Mouse (Mus musculus) kidney, postnatal 0 days (tissue): Measurements from ENCODE around the gene Cutc. TPM values are rescaled to one million over a fixed set of nuclear protein-coding genes. Genes with fewer than 3 reads are reported as not detected.

ENCODE experiments used
- ATAC-seq: fragments of 200-750 bp; cut with Nextera tagmentation; replicated peaks from 2 replicates; pipeline ENCODE4 v1.8.0; 2017; ENCODE audit warnings: low read depth, moderate number of reproducible peaks, moderate TSS enrichment, moderate library complexity; ENCODE audit not compliant: low FRiP score
- DNase-seq: peaks from one replicate; pipeline ENCODE4 v3.0.0-alpha.2; 2016; ENCODE audit warnings: low spot score
- H3K27ac ChIP-seq: fragments of 300-500 bp; sonication (generic); 2 replicates; pipeline ENCODE4 v1.5.1; 2014; ENCODE audit warnings: mild to moderate bottlenecking
- H3K27me3 ChIP-seq: fragments of 300-500 bp; sonication (generic); 2 replicates; pipeline ENCODE4 v1.6.1; 2014; ENCODE audit warnings: low read length, mixed read lengths; ENCODE audit not compliant: insufficient read depth
- H3K36me3 ChIP-seq: fragments of 300-500 bp; sonication (generic); 2 replicates; pipeline ENCODE4 v1.6.1; 2014; ENCODE audit warnings: low read length, mixed read lengths; ENCODE audit not compliant: insufficient read depth
- H3K4me1 ChIP-seq: fragments of 300-500 bp; sonication (generic); replicated peaks from 2 replicates; pipeline ENCODE4 v1.6.1; 2014; ENCODE audit warnings: antibody characterized with exemption, low read length, mixed read lengths; ENCODE audit not compliant: insufficient read depth
- H3K4me2 ChIP-seq: fragments of 300-500 bp; sonication (generic); 2 replicates; pipeline ENCODE4 v1.6.1; 2014; ENCODE audit warnings: mild to moderate bottlenecking, low read length, moderate library complexity, mixed read lengths
- H3K4me3 ChIP-seq: fragments of 300-500 bp; sonication (generic); replicated peaks from 2 replicates; pipeline ENCODE4 v1.5.1; 2014; ENCODE audit warnings: low read depth, low read length
- H3K9ac ChIP-seq: fragments of 300-500 bp; sonication (generic); 2 replicates; pipeline ENCODE4 v1.6.1; 2014; ENCODE audit warnings: low read depth, low read length
- H3K9me3 ChIP-seq: fragments of 300-500 bp; sonication (generic); replicated peaks from 2 replicates; pipeline ENCODE4 v1.6.1; 2016; ENCODE audit warnings: low read length, inconsistent platforms, mixed read lengths
- CTCF ChIP-seq: IDR thresholded peaks from 2 replicates; pipeline ENCODE4 v1.5.1; 2016; ENCODE audit warnings: antibody characterized with exemption, low read depth, mild to moderate bottlenecking, moderate library complexity
- WGBS: fragments of 180-500 bp; shearing (Covaris S2); extraction: QIAGEN DNeasy Blood & Tissue Kit; methylation state at CpG from one replicate; pipeline ENCODE4 v1.1.7; 2014; 5-methylcytosine and 5-hydroxymethylcytosine counted together
- polyA plus RNA-seq: library from polyadenylated mRNA; unstranded; fragments of >200 nt; fragmentation: Nextera tagmentation; extraction: Ambion mirVana; gene quantifications from 2 replicates; pipeline ENCODE4 v1.2.1, GENCODE M21; 2015

The Cutc gene
- polyA plus RNA-seq, 1 experiment from 2014 or later: 24.9 TPM

- Histone ChIP-seq H3K27me3 (no peaks in the 10 kb centered on the region), H3K36me3 (no peaks in the 10 kb centered on the region), H3K9ac (no peak overlapping the region), H3K4me2 (no peak overlapping the region), H3K27ac (no peak overlapping the region), H3K4me3 (no peak overlapping the region), H3K4me1 (no peaks in the 10 kb centered on the region), H3K9me3 (no peaks in the 10 kb centered on the region)
- 19% methylated on average over 6 of the region's 6 CpGs for WGBS
- no peak for ATAC-seq
- DNase-seq: peak; percentile 85
- peak; percentile 89 for TF ChIP-seq CTCF
Observed at GRCm38 (mm10) chr19:43760504-43760903, 7.7 kb downstream of the Cutc start.

GRCm38 (mm10) chr19:43761543-43762256 is 8.9 kb downstream of the Cutc start:
- no peaks in the 10 kb centered on the region for H3K36me3 ChIP-seq
- peak; percentile 36; the same call in 1 of the 2 replicates for TF ChIP-seq CTCF
- H3K27ac ChIP-seq: no peak overlapping the region
- no peaks in the 10 kb centered on the region for H3K4me1 ChIP-seq
- no peaks in the 10 kb centered on the region for H3K27me3 ChIP-seq
- H3K9ac ChIP-seq: no peak overlapping the region
- ATAC-seq: 0 out of 2 replicates have a peak, but pooled peaks have one; percentile 63
- H3K4me2 ChIP-seq: no peak overlapping the region
- no peak for DNase-seq
- H3K4me3 ChIP-seq: no peak overlapping the region
- H3K9me3 ChIP-seq: no peaks in the 10 kb centered on the region

GRCm38 (mm10) chr19:43762410-43762809 is 9.6 kb downstream of the Cutc start:
- no peaks in the 10 kb centered on the region for H3K9me3 ChIP-seq
- no peaks in the 10 kb centered on the region for H3K4me1 ChIP-seq
- ATAC-seq (no peak), DNase-seq (no peak)
- no peak overlapping the region for H3K27ac ChIP-seq
- no peak overlapping the region for H3K4me2 ChIP-seq
- H3K9ac ChIP-seq: no peak overlapping the region
- WGBS: 74% methylated on average over 2 of the region's 2 CpGs
- no peak overlapping the region for H3K4me3 ChIP-seq
- no peaks in the 10 kb centered on the region for H3K27me3 ChIP-seq
- no peaks in the 10 kb centered on the region for H3K36me3 ChIP-seq
- no peak for TF ChIP-seq CTCF

GRCm38 (mm10) chr19:43766451-43766850 is 13.7 kb downstream of the Cutc start:
- no peak overlapping the region for H3K27ac ChIP-seq
- no peak for TF ChIP-seq CTCF
- H3K9ac ChIP-seq: no peak overlapping the region
- DNase-seq (no peak), ATAC-seq (no peak)
- 89% methylated on average over 5 of the region's 5 CpGs for WGBS
- no peaks in the 10 kb centered on the region for H3K27me3 ChIP-seq
- H3K4me1 ChIP-seq: no peaks in the 10 kb centered on the region
- H3K4me2 ChIP-seq: no peak overlapping the region
- H3K36me3 ChIP-seq: no peaks in the 10 kb centered on the region
- H3K4me3 ChIP-seq: no peak overlapping the region
- no peaks in the 10 kb centered on the region for H3K9me3 ChIP-seq

- DNase-seq: peak; percentile 16
- no peak overlapping the region for H3K27ac ChIP-seq
- 66% methylated on average over 9 of the region's 9 CpGs for WGBS
Observed at GRCm38 (mm10) chr19:43767549-43768322, 14.9 kb downstream of the Cutc start.

GRCm38 (mm10) chr19:43769366-43769960 is 16.7 kb downstream of the Cutc start:
- H3K27ac ChIP-seq: 0 out of 2 replicates have a peak overlapping the region, but pooled peaks have one; percentile 4
- no peak overlapping the region for H3K4me2 ChIP-seq
- no peaks in the 10 kb centered on the region for H3K27me3 ChIP-seq
- no peak for TF ChIP-seq CTCF
- H3K9me3 ChIP-seq: no peaks in the 10 kb centered on the region
- H3K4me1 ChIP-seq: no peaks in the 10 kb centered on the region
- ATAC-seq (no peak), DNase-seq (no peak)
- H3K4me3 ChIP-seq: no peak overlapping the region
- no peaks in the 10 kb centered on the region for H3K36me3 ChIP-seq
- WGBS: 68% methylated on average over 5 of the region's 5 CpGs
- no peak overlapping the region for H3K9ac ChIP-seq

More at GRCm38 (mm10) chr19:43767549-43768322, 14.9 kb downstream of the Cutc start:
- H3K9me3 ChIP-seq: no peaks in the 10 kb centered on the region
- H3K4me1 ChIP-seq: no peaks in the 10 kb centered on the region
- no peak overlapping the region for H3K9ac ChIP-seq
- no peaks in the 10 kb centered on the region for H3K27me3 ChIP-seq
- no peaks in the 10 kb centered on the region for H3K36me3 ChIP-seq
- no peak overlapping the region for H3K4me3 ChIP-seq
- TF ChIP-seq CTCF: no peak
- H3K4me2 ChIP-seq: no peak overlapping the region
- ATAC-seq: peak; percentile 90
